Mouse (Mus musculus): ENCODE results near the gene Ahnak. TPM values are rescaled to one million over a fixed set of nuclear protein-coding genes. Genes with fewer than 3 reads are reported as not detected.

Ahnak gene
- polyA plus RNA-seq, 1 experiment from 2014 or later, result 28.7 TPM

- no peaks in the 10 kb centered on the region for H3K36me3 ChIP-seq (ENCODE audit: control insufficient read depth, insufficient read depth)
- H3K9me3 ChIP-seq (replicated peaks; ENCODE audit: control insufficient read depth, low read length), result no peaks in the 10 kb centered on the region
- no peak overlapping the region for H3K4me3 ChIP-seq (ENCODE audit: low read length)
- ATAC-seq (replicated peaks; ENCODE audit: extremely low read depth, insufficient read depth, low FRiP score), result no peak
- no peaks in the 10 kb centered on the region for H3K27me3 ChIP-seq (ENCODE audit: control insufficient read depth, insufficient read depth, low read length)
- no peak overlapping the region for H3K9ac ChIP-seq (ENCODE audit: low read length)
- H3K27ac ChIP-seq (ENCODE audit: low read length), result no peak overlapping the region
- no peaks in the 10 kb centered on the region for H3K4me1 ChIP-seq (ENCODE audit: control insufficient read depth, insufficient read depth, low read length)
- H3K4me2 ChIP-seq (ENCODE audit: low read depth, low read length), result no peak overlapping the region
- 70% methylated on average over 7 of the region's 7 CpGs for WGBS
Observed at GRCm38 (mm10) chr19:9059391-9059790, 70.3 kb downstream of the Ahnak start.

- Histone ChIP-seq H3K4me3 (ENCODE audit: low read length) (no peak overlapping the region), H3K4me2 (ENCODE audit: low read depth, low read length) (no peak overlapping the region), H3K27me3 (ENCODE audit: control insufficient read depth, insufficient read depth, low read length) (no peaks in the 10 kb centered on the region), H3K9me3 (replicated peaks; ENCODE audit: control insufficient read depth, low read length) (no peaks in the 10 kb centered on the region), H3K27ac (ENCODE audit: low read length) (no peak overlapping the region), H3K9ac (ENCODE audit: low read length) (no peak overlapping the region), H3K36me3 (ENCODE audit: control insufficient read depth, insufficient read depth) (no peaks in the 10 kb centered on the region), H3K4me1 (ENCODE audit: control insufficient read depth, insufficient read depth, low read length) (no peaks in the 10 kb centered on the region)
- WGBS, result 63% methylated on average over 4 of the region's 4 CpGs
- ATAC-seq (replicated peaks; ENCODE audit: extremely low read depth, insufficient read depth, low FRiP score), result no peak
Observed at GRCm38 (mm10) chr19:9060103-9060502, 71.0 kb downstream of the Ahnak start.

- H3K4me3 ChIP-seq (ENCODE audit: low read length), result no peak overlapping the region
- H3K9ac ChIP-seq (ENCODE audit: low read length), result no peak overlapping the region
- no peak overlapping the region for H3K4me2 ChIP-seq (ENCODE audit: low read depth, low read length)
- H3K36me3 ChIP-seq (ENCODE audit: control insufficient read depth, insufficient read depth), result no peaks in the 10 kb centered on the region
- peaks cover 6% of the 10 kb centered on the region; the same call in 1 of the 2 replicates for H3K4me1 ChIP-seq (ENCODE audit: control insufficient read depth, insufficient read depth, low read length)
- H3K27me3 ChIP-seq (ENCODE audit: control insufficient read depth, insufficient read depth, low read length), result no peaks in the 10 kb centered on the region
- H3K9me3 ChIP-seq (replicated peaks; ENCODE audit: control insufficient read depth, low read length), result no peaks in the 10 kb centered on the region
- H3K27ac ChIP-seq (ENCODE audit: low read length), result no peak overlapping the region
- ATAC-seq (replicated peaks; ENCODE audit: extremely low read depth, insufficient read depth, low FRiP score), result no peak
- 81% methylated on average over 8 of the region's 8 CpGs for WGBS
Observed at GRCm38 (mm10) chr19:9061221-9061893, 72.3 kb downstream of the Ahnak start.

GRCm38 (mm10) chr19:9062822-9063221, 73.7 kb downstream of the Ahnak start:
- peaks cover 6% of the 10 kb centered on the region; the same call in 1 of the 2 replicates for H3K4me1 ChIP-seq (ENCODE audit: control insufficient read depth, insufficient read depth, low read length)
- ATAC-seq (replicated peaks; ENCODE audit: extremely low read depth, insufficient read depth, low FRiP score), result no peak
- H3K9me3 ChIP-seq (replicated peaks; ENCODE audit: control insufficient read depth, low read length), result no peaks in the 10 kb centered on the region
- H3K4me2 ChIP-seq (ENCODE audit: low read depth, low read length), result no peak overlapping the region
- H3K36me3 ChIP-seq (ENCODE audit: control insufficient read depth, insufficient read depth), result no peaks in the 10 kb centered on the region
- 82% methylated on average over 2 of the region's 2 CpGs for WGBS
- H3K4me3 ChIP-seq (ENCODE audit: low read length), result no peak overlapping the region
- no peak overlapping the region for H3K27ac ChIP-seq (ENCODE audit: low read length)
- no peaks in the 10 kb centered on the region for H3K27me3 ChIP-seq (ENCODE audit: control insufficient read depth, insufficient read depth, low read length)
- H3K9ac ChIP-seq (ENCODE audit: low read length), result no peak overlapping the region

- peaks cover 6% of the 10 kb centered on the region; the same call in 1 of the 2 replicates for H3K4me1 ChIP-seq (ENCODE audit: control insufficient read depth, insufficient read depth, low read length)
- WGBS, result 83% methylated on average over 3 of the region's 3 CpGs
- no peak overlapping the region for H3K27ac ChIP-seq (ENCODE audit: low read length)
- H3K9ac ChIP-seq (ENCODE audit: low read length), result no peak overlapping the region
- no peaks in the 10 kb centered on the region for H3K36me3 ChIP-seq (ENCODE audit: control insufficient read depth, insufficient read depth)
- no peaks in the 10 kb centered on the region for H3K27me3 ChIP-seq (ENCODE audit: control insufficient read depth, insufficient read depth, low read length)
- no peaks in the 10 kb centered on the region for H3K9me3 ChIP-seq (replicated peaks; ENCODE audit: control insufficient read depth, low read length)
- H3K4me3 ChIP-seq (ENCODE audit: low read length), result no peak overlapping the region
- no peak for ATAC-seq (replicated peaks; ENCODE audit: extremely low read depth, insufficient read depth, low FRiP score)
- no peak overlapping the region for H3K4me2 ChIP-seq (ENCODE audit: low read depth, low read length)
Observed at GRCm38 (mm10) chr19:9063831-9064230, 74.7 kb downstream of the Ahnak start.

- ATAC-seq (replicated peaks; ENCODE audit: extremely low read depth, insufficient read depth, low FRiP score), result peak; percentile 61; the same call in 1 of the 2 replicates
- Histone ChIP-seq H3K4me2 (ENCODE audit: low read depth, low read length) (no peak overlapping the region), H3K4me3 (ENCODE audit: low read length) (no peak overlapping the region), H3K27me3 (ENCODE audit: control insufficient read depth, insufficient read depth, low read length) (no peaks in the 10 kb centered on the region), H3K9me3 (replicated peaks; ENCODE audit: control insufficient read depth, low read length) (no peaks in the 10 kb centered on the region), H3K4me1 (ENCODE audit: control insufficient read depth, insufficient read depth, low read length) (peaks cover 21% of the 10 kb centered on the region), H3K27ac (ENCODE audit: low read length) (peak overlapping the region; percentile 30; the same call in 1 of the 2 replicates), H3K9ac (ENCODE audit: low read length) (no peak overlapping the region), H3K36me3 (ENCODE audit: control insufficient read depth, insufficient read depth) (no peaks in the 10 kb centered on the region)
- 49% methylated on average over 9 of the region's 9 CpGs for WGBS
Observed at GRCm38 (mm10) chr19:9065621-9066561, 76.8 kb downstream of the Ahnak start.

GRCm38 (mm10) chr19:9067292-9067691, 78.2 kb downstream of the Ahnak start:
- ATAC-seq (replicated peaks; ENCODE audit: extremely low read depth, insufficient read depth, low FRiP score), result no peak
- no peaks in the 10 kb centered on the region for H3K36me3 ChIP-seq (ENCODE audit: control insufficient read depth, insufficient read depth)
- no peak overlapping the region for H3K4me3 ChIP-seq (ENCODE audit: low read length)
- WGBS, result 76% methylated on average over 5 of the region's 5 CpGs
- no peak overlapping the region for H3K4me2 ChIP-seq (ENCODE audit: low read depth, low read length)
- peaks cover 34% of the 10 kb centered on the region for H3K4me1 ChIP-seq (ENCODE audit: control insufficient read depth, insufficient read depth, low read length)
- H3K27ac ChIP-seq (ENCODE audit: low read length), result no peak overlapping the region
- no peaks in the 10 kb centered on the region for H3K27me3 ChIP-seq (ENCODE audit: control insufficient read depth, insufficient read depth, low read length)
- no peaks in the 10 kb centered on the region for H3K9me3 ChIP-seq (replicated peaks; ENCODE audit: control insufficient read depth, low read length)
- no peak overlapping the region for H3K9ac ChIP-seq (ENCODE audit: low read length)

GRCm38 (mm10) chr19:9069687-9070307, 80.7 kb downstream of the Ahnak start:
- no peaks in the 10 kb centered on the region for H3K36me3 ChIP-seq (ENCODE audit: control insufficient read depth, insufficient read depth)
- H3K4me2 ChIP-seq (ENCODE audit: low read depth, low read length), result no peak overlapping the region
- peak overlapping the region; percentile 85 for H3K27ac ChIP-seq (ENCODE audit: low read length)
- peaks cover 45% of the 10 kb centered on the region for H3K4me1 ChIP-seq (ENCODE audit: control insufficient read depth, insufficient read depth, low read length)
- no peak overlapping the region for H3K4me3 ChIP-seq (ENCODE audit: low read length)
- no peaks in the 10 kb centered on the region for H3K9me3 ChIP-seq (replicated peaks; ENCODE audit: control insufficient read depth, low read length)
- WGBS, result 44% methylated on average over 8 of the region's 8 CpGs
- ATAC-seq (replicated peaks; ENCODE audit: extremely low read depth, insufficient read depth, low FRiP score), result no peak
- no peak overlapping the region for H3K9ac ChIP-seq (ENCODE audit: low read length)
- no peaks in the 10 kb centered on the region for H3K27me3 ChIP-seq (ENCODE audit: control insufficient read depth, insufficient read depth, low read length)
